Mouse (Mus musculus) heart, embryonic 14.5 days (tissue): ENCODE data around the gene Iqschfp. TPM values are rescaled to one million over a fixed set of nuclear protein-coding genes. Genes with fewer than 3 reads are reported as not detected.

Experiments used
- ATAC-seq: fragments of 200-750 bp; cut with Nextera tagmentation; 2 replicates; pipeline ENCODE4 v1.8.0; 2017; ENCODE audit warnings: low read depth, moderate TSS enrichment; ENCODE audit not compliant: insufficient number of reproducible peaks, insufficient read depth, low FRiP score
- H3K27ac ChIP-seq, 2 experiments: fragments of 200-500 bp in 1 of 2; fragments of 300-500 bp in 1 of 2; sonication (generic) in 1 of 2; replicated peaks in 1 of 2; 2 replicates each; pipeline ENCODE4 v1.5.1; 2012 to 2014; ENCODE audit warnings: low read depth in 2 of 2, low read length in 2 of 2, control low read depth in 1 of 2, mild to moderate bottlenecking in 1 of 2, mixed read lengths in 1 of 2; ENCODE audit not compliant: control insufficient read depth in 1 of 2, insufficient read depth in 1 of 2
- H3K27me3 ChIP-seq: fragments of 300-500 bp; sonication (generic); 2 replicates; pipeline ENCODE4 v1.6.1; 2014; ENCODE audit warnings: mild to moderate bottlenecking, low read length, control low read depth; ENCODE audit not compliant: control insufficient read depth, insufficient read depth
- H3K36me3 ChIP-seq: fragments of 300-500 bp; sonication (generic); 2 replicates; pipeline ENCODE4 v1.6.1; 2014; ENCODE audit warnings: mild to moderate bottlenecking, control low read depth, low read length, mixed read lengths; ENCODE audit not compliant: control insufficient read depth, insufficient read depth
- H3K4me1 ChIP-seq, 2 experiments: fragments of 200-500 bp in 1 of 2; fragments of 300-500 bp in 1 of 2; sonication (generic) in 1 of 2; 2 replicates each; pipeline ENCODE4 v1.6.1; 2012 to 2014; ENCODE audit warnings: low read length in 2 of 2, control low read depth in 1 of 2, mixed read lengths in 1 of 2; ENCODE audit not compliant: control insufficient read depth in 2 of 2, insufficient read depth in 2 of 2
- H3K4me2 ChIP-seq: fragments of 300-500 bp; sonication (generic); 2 replicates; pipeline ENCODE4 v1.6.1; 2014; ENCODE audit warnings: mild to moderate bottlenecking, low read length
- H3K4me3 ChIP-seq, 2 experiments: fragments of 200-500 bp in 1 of 2; fragments of 300-500 bp in 1 of 2; sonication (generic) in 1 of 2; 2 replicates each; pipeline ENCODE4 v1.5.1; 2012 to 2014; ENCODE audit warnings: low read length in 2 of 2, mild to moderate bottlenecking in 2 of 2, control low read depth in 1 of 2, low read depth in 1 of 2, moderate library complexity in 1 of 2; ENCODE audit not compliant: control insufficient read depth in 1 of 2, insufficient read depth in 1 of 2
- H3K9ac ChIP-seq: fragments of 300-500 bp; sonication (generic); 2 replicates; pipeline ENCODE4 v1.6.1; 2014; ENCODE audit warnings: mild to moderate bottlenecking, low read length
- H3K9me3 ChIP-seq: fragments of 300-500 bp; sonication (generic); 2 replicates; pipeline ENCODE4 v1.6.1; 2016; ENCODE audit warnings: low read length, control low read depth; ENCODE audit not compliant: control insufficient read depth
- WGBS: fragments of 180-500 bp; shearing (Covaris S2); extraction: QIAGEN DNeasy Blood & Tissue Kit; methylation state at CpG from one replicate; pipeline ENCODE4 v1.1.7; 2014; 5-methylcytosine and 5-hydroxymethylcytosine counted together
- polyA plus RNA-seq: library from polyadenylated mRNA; unstranded; fragments of >200 nt; fragmentation: Nextera tagmentation; extraction: Ambion mirVana; gene quantifications from 2 replicates; pipeline ENCODE4 v1.2.1, GENCODE M21; 2014

Iqschfp gene
- polyA plus RNA-seq, 1 experiment from 2014 or later, result not detected

- peak overlapping the region; percentile 5 to 27; a peak in 1 of 4 replicates for H3K4me3 ChIP-seq
- peak overlapping the region in 1 of 2 experiments; percentile 31; a peak in 2 of 4 replicates for H3K27ac ChIP-seq
Measured at GRCm38 (mm10) chr3:68585213-68585612, 693.2 kb downstream of the Iqschfp start.

GRCm38 (mm10) chr3:68586646-68587064 lies 694.6 kb downstream of the Iqschfp start:
- WGBS, result 19% methylated on average over 9 of the region's 9 CpGs
- peak overlapping the region; percentile 50 for H3K9ac ChIP-seq

More at GRCm38 (mm10) chr3:68585213-68585612, 693.2 kb downstream of the Iqschfp start:
- WGBS, result 75% methylated on average over 4 of the region's 4 CpGs
- peak overlapping the region; percentile 70 for H3K4me2 ChIP-seq
- H3K9me3 ChIP-seq, result no peaks in the 10 kb centered on the region
- H3K9ac ChIP-seq, result peak overlapping the region; percentile 41; the same call in 1 of the 2 replicates
- H3K27me3 ChIP-seq, result no peaks in the 10 kb centered on the region
- no peak for ATAC-seq
- H3K36me3 ChIP-seq, result no peaks in the 10 kb centered on the region
- H3K4me1 ChIP-seq, result peaks cover 47 to 73% of the 10 kb centered on the region in 2 experiments

GRCm38 (mm10) chr3:68587567-68588245 lies 695.7 kb downstream of the Iqschfp start:
- WGBS, result 53% methylated on average over 10 of the region's 10 CpGs
- no peak for ATAC-seq
- H3K9me3 ChIP-seq, result no peaks in the 10 kb centered on the region
- peak overlapping the region; percentile 43 to 52 for H3K27ac ChIP-seq
- peaks cover 47 to 74% of the 10 kb centered on the region in 2 experiments for H3K4me1 ChIP-seq
- H3K4me2 ChIP-seq, result no peak overlapping the region
- no peaks in the 10 kb centered on the region for H3K27me3 ChIP-seq
- no peak overlapping the region for H3K4me3 ChIP-seq
- no peak overlapping the region for H3K9ac ChIP-seq
- no peaks in the 10 kb centered on the region for H3K36me3 ChIP-seq

More at GRCm38 (mm10) chr3:68586646-68587064, 694.6 kb downstream of the Iqschfp start:
- Histone ChIP-seq H3K27me3 (no peaks in the 10 kb centered on the region), H3K4me1 (peaks cover 51 to 84% of the 10 kb centered on the region in 2 experiments), H3K36me3 (no peaks in the 10 kb centered on the region), H3K9me3 (no peaks in the 10 kb centered on the region), H3K4me2 (peak overlapping the region; percentile 39), H3K27ac (peak overlapping the region; percentile 24 to 52), H3K4me3 (no peak overlapping the region)
- no peak for ATAC-seq

DNA sequence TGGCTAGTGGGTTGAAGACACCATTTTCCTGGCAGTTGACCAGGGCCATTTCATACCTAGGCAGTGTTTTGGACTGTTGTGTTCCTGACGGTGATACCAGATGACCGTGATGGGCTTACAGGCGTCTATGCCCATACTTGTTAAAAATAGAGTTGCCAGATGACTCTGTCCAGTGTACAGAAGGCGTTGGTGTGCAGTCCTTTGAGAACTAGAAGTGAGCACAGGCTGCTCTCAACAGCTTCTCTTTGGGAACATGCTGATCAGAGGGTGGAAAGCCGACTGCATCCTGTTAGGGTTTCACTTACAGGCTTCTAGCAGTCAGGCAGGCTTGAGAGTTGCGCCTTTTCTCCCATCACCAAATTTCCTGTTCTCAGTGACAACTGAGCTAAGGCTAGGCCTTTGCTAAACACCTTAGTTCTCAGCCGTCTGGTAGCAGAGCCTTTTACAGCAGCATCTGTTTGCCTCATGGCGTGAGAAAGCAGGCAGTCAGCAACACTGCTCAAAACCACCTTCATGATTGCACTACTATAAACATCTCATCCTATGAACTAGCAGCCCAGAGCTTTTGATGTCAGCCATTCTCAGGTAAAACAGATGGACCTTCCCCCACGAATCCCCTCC lies 697.3 kb downstream of the Iqschfp start:
- Histone ChIP-seq H3K4me1 (peaks cover 35 to 58% of the 10 kb centered on the region in 2 experiments), H3K9ac (peak overlapping the region; percentile 42), H3K4me2 (0 out of 2 replicates have a peak overlapping the region, but pooled peaks have one; percentile 17), H3K4me3 (no peak overlapping the region), H3K9me3 (no peaks in the 10 kb centered on the region), H3K27me3 (no peaks in the 10 kb centered on the region), H3K36me3 (no peaks in the 10 kb centered on the region), H3K27ac (peak overlapping the region; percentile 59 to 65)
- ATAC-seq, result peak; percentile 44; the same call in 1 of the 2 replicates
- 34% methylated on average over 9 of the region's 9 CpGs for WGBS

GRCm38 (mm10) chr3:68590436-68590835 lies 698.4 kb downstream of the Iqschfp start:
- no peaks in the 10 kb centered on the region for H3K9me3 ChIP-seq
- no peaks in the 10 kb centered on the region for H3K27me3 ChIP-seq
- ATAC-seq, result no peak
- WGBS, result 71% methylated on average over 8 of the region's 8 CpGs
- no peak overlapping the region for H3K4me3 ChIP-seq
- H3K27ac ChIP-seq, result no peak overlapping the region
- no peak overlapping the region for H3K4me2 ChIP-seq
- peaks cover 34 to 62% of the 10 kb centered on the region in 2 experiments for H3K4me1 ChIP-seq
- no peak overlapping the region for H3K9ac ChIP-seq
- H3K36me3 ChIP-seq, result no peaks in the 10 kb centered on the region

DNA sequence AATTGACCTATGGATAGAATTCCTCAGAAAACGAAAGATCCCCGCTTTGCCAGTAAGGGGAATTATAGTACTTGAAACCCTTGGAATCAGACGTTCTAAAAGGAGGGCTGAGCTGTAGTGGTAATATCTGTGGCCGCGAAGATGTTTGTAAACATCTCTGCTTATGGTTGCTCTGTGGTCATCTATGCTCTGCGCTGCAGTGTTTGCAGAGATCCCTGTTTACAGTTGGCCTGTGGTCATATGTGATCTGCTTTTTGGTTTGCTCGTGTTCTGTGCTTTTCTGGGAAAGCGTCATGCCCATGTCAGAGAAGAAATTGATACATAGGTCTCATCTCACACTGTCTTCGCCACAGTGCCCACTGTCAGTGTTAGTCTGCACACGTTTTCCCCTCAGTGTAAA lies 700.5 kb downstream of the Iqschfp start:
- no peaks in the 10 kb centered on the region for H3K27me3 ChIP-seq
- 81% methylated on average over 10 of the region's 10 CpGs for WGBS
- H3K4me1 ChIP-seq, result peaks cover 22 to 44% of the 10 kb centered on the region in 2 experiments
- no peak overlapping the region for H3K4me3 ChIP-seq
- H3K27ac ChIP-seq, result no peak overlapping the region
- no peak overlapping the region for H3K4me2 ChIP-seq
- ATAC-seq, result no peak
- no peak overlapping the region for H3K9ac ChIP-seq
- H3K36me3 ChIP-seq, result peaks cover 16% of the 10 kb centered on the region
- H3K9me3 ChIP-seq, result no peaks in the 10 kb centered on the region

- peaks cover 19% of the 10 kb centered on the region for H3K36me3 ChIP-seq
- WGBS, result 77% methylated on average over 12 of the region's 12 CpGs
- H3K4me2 ChIP-seq, result no peak overlapping the region
- H3K4me1 ChIP-seq, result peaks cover 18 to 37% of the 10 kb centered on the region in 2 experiments
- no peaks in the 10 kb centered on the region for H3K27me3 ChIP-seq
- no peak for ATAC-seq
- H3K9me3 ChIP-seq, result no peaks in the 10 kb centered on the region
- no peak overlapping the region for H3K27ac ChIP-seq
- H3K4me3 ChIP-seq, result no peak overlapping the region
- H3K9ac ChIP-seq, result no peak overlapping the region
Measured at GRCm38 (mm10) chr3:68593073-68593867, 701.2 kb downstream of the Iqschfp start.
